ENCODE assay signal across 16 mouse cellular contexts in the genomic region with DNA sequence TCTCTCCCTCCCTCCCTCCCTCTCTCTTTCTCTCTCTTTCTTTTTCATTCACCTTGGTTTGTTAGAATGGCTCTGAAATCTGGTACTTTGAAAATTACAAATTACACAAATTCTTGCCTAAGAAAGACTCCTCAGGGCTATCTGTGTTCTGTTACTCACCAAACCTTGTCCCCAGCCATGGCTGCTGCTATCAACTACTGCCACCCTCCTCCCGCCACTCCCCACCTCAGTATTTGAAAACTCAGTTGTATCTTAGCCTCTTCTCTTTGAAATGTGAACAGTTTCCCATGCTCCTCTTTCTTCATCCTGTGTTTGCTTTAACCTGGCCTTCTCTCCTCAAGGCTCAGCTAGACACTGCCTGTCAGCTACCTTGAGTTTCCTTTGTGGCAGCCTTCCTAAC.
"Had no signal": no experiment of that assay in that cellular context is flagged by ENCODE, and none has a peak within 500 bp of the region (broad histone marks: within the 10 kb centered on the region; RNA-seq: fewer than 3 reads in every experiment).

No protein-coding gene starts in this region.

- DNase-seq: gastrocnemius, adult 2 months; gastrocnemius, postnatal 10 days; gastrocnemius, postnatal 25 days; heart, adult 18-20 months; heart, postnatal 10 days; heart, postnatal 36 days; kidney, adult 11 months; kidney, adult 2 months; kidney, adult 9 months; kidney, postnatal 14 days; kidney, postnatal 36 days; layer of hippocampus, adult 9-11 months; layer of hippocampus, postnatal 36 days; liver had no signal

- ATAC-seq: hindbrain, postnatal 0 days; intestine, embryonic 16.5 days had no signal
